Mouse (Mus musculus): ENCODE results near the gene Wdr4.

Wdr4 gene

DNA sequence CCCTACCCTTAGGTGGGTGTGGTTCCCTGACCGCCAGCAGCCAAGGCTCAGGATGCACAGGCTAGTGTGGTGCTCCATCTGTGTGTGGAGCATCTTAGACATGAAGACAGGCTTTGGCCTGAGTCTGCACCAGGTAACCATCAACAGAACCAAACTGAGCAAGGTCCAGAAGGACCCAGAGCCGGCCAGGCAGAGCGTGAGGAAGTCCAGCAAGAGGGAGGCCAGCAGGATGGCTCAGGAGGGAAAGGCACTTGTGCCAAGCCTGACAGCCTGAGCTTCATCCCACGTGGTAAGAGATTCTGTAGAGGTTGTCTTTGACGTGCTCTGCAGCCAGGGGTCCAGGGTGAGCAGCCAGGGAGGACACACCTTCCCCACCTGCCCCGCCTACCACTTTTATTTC lies 22.1 kb downstream of the Wdr4 start:
- no peak for DNase-seq (ENCODE audit: low read depth)

- DNase-seq (ENCODE audit: low read depth), result no peak
These were observed 24.8 kb downstream of the Wdr4 start for GRCm38 (mm10) chr17:31494989-31495388.

DNA sequence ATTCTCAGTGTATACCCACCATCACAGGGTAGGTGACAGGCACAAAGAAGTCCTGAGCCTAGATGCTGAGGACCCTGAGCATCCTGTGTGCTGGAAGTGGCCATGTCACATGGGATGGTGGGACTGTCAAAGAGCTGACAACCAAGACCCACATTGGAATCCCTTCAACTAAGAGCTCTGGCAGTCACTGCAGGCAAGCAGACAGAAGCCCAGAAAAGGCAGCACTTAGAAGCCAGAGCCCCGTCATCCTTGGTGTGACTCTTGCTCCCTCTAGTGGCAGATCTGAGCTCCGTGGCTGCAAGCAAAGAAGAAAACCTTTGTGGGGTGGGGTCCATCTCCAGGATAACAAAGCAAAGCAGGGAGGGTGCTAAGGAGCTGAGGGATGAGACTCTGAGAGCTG lies 27.4 kb downstream of the Wdr4 start:
- peak; percentile 85 for DNase-seq (ENCODE audit: low read depth)

DNA sequence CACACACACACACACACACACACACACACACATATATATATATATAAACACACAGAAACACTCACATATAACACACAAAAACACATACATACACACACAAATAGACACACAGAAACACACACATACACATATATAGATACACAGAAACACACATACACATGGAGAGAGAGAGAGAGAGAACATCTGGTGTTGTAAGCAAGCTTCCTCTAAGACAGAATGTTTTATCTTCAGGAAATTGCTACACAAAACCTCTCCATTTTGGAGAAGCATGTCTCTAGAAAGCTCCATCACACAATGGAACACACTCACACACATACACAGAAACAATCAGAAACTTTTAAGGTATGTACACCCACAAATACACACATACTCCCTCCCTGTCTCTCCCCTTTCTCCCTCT lies 28.4 kb downstream of the Wdr4 start:
- DNase-seq (ENCODE audit: low read depth), result no peak

- no peak for DNase-seq (ENCODE audit: low read depth)
These were observed 32.2 kb downstream of the Wdr4 start for GRCm38 (mm10) chr17:31487433-31488060.

DNA sequence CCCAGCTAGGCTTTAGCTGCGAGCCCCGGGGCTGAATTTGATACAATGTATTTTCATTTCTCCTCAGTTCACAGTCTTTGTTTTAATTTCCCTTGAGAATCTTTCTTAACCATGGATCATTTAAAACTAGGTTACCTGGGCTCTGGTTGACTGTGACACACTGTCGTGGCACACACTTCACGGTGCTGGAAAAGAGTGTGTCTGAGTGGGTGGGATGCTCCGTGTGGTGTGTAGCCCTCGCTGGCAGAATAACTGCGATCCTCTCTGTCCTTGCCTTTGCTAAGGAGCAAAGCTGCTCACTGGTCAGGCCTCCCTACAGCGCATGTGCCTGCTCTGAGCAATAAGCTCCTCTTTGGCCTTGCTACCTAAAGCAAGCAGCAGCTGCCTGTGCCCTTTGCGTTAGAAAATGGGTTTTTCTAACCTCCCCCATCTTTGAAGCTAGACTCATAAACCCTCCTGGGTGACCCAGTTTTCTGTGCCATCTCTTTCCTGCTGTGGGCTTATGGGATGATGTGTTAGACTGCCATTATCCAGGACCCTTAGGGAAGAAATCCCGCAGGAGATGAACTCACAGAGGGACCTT lies 33.1 kb downstream of the Wdr4 start:
- DNase-seq (ENCODE audit: low read depth), result no peak

DNA sequence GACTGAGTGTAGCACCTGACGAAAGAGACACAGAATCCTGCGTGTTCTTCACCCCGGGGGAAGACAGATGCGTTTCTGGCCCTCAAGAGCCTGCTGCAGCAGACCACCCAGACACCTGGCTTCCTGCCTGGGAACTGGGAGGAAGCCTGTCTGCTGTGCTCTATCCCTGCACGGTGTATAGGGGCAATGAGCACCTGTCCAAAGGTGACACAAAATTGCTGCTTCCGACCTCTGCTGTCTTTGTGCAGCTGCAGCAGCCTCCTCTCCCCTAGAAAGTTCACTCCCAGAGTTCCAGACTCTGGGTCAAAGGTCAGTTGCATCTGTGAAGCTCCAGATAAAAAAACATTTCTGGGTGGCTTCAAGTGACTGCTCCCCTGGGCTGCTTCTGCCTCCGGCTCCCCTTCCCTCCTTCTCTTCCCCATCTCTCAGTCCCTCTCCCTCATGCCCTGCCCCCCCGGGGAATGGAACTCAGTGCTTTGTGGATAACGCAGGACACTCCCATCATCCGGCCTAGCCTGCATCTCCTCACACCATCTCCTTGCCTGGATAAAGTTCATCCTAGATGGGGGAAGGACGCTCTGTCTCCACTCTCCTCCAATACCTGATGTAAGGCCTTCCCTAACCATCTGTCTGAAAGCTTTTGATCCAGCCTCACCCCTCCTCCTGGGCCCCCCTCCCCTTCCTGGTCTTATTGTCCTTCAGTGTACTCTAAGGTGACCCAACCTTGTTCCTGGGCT lies 40.5 kb downstream of the Wdr4 start:
- DNase-seq (ENCODE audit: low read depth), result no peak

- no peak for DNase-seq (ENCODE audit: low read depth)
These were observed 41.2 kb downstream of the Wdr4 start for GRCm38 (mm10) chr17:31478606-31479005.

DNA sequence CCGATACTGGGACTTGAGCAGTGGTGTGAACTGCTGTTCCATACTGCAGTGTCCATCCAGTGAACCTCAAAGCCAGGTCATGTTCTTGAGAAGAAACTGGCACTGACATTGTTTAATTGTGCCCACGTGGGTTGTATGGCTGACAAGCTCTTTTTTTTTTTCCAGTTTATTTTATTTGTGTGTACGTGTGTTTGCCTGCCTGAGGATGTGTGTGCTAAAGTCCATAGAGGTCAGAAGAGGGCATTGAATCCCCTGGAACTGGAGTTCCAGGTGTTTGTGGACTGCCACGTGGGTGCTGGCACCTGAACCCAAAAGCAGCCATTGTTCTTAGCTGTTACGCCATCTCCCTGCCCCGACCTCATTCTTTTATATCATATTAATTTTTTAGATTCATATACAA lies 45.4 kb downstream of the Wdr4 start:
- DNase-seq (ENCODE audit: low read depth), result no peak

DNA sequence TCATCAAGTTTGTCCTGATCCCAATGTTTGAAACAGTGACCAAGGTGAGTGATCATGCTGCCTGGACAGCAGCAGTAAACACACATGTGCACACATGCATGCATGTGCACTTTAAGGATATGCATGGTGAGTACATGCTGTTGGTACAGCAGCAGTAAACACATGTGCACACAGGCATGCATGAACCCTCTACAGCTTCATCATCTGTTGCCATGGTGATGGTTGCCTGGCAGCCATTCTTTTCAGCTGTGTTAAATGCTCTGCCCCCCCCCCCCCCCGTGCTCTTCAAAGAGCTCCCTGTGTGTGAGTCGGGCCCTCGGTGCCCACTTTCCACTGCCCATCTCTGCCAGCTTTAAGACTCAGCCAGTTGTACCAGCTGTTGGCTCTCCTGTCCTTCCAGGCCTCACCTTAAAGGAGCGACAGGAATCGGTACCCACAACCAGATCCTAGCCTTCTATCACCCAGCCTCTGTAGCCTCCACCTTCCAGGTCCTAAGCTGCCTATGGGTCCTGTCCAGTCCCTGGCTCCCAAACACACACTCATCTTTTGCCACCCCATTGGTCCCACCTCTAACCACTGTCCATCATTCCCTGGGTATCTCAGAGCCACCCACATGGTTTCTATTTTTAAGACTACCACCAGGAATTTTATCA lies 48.9 kb downstream of the Wdr4 start:
- DNase-seq (ENCODE audit: low read depth), result no peak

- no peak for DNase-seq (ENCODE audit: low read depth)
These were observed 51.3 kb downstream of the Wdr4 start for GRCm38 (mm10) chr17:31468496-31468895.

GRCm38 (mm10) chr17:31466854-31467253 lies 52.9 kb downstream of the Wdr4 start:
- peak; percentile 31 for DNase-seq (ENCODE audit: low read depth)

DNA sequence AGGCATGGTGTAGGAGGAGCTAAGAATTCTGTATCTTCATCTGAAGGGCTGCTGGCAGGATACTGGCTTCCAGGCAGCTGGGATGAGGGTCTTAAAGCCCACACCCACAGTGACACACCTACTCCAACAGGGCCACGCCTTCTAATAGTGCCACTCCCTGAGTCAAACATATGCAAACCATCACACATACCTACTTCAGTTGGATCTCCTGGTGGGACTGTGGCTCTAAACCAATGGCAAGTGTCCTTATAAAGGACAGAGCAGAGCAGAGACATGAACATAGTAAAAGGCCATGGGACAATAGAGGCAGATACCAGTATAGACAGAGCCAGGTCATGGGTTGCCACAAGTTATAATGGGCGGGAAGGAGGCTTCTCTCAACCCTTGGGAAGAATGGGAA lies 57.3 kb downstream of the Wdr4 start:
- DNase-seq (ENCODE audit: low read depth), result no peak

GRCm38 (mm10) chr17:31460416-31460815 lies 59.4 kb downstream of the Wdr4 start:
- no peak for DNase-seq (ENCODE audit: low read depth)

DNA sequence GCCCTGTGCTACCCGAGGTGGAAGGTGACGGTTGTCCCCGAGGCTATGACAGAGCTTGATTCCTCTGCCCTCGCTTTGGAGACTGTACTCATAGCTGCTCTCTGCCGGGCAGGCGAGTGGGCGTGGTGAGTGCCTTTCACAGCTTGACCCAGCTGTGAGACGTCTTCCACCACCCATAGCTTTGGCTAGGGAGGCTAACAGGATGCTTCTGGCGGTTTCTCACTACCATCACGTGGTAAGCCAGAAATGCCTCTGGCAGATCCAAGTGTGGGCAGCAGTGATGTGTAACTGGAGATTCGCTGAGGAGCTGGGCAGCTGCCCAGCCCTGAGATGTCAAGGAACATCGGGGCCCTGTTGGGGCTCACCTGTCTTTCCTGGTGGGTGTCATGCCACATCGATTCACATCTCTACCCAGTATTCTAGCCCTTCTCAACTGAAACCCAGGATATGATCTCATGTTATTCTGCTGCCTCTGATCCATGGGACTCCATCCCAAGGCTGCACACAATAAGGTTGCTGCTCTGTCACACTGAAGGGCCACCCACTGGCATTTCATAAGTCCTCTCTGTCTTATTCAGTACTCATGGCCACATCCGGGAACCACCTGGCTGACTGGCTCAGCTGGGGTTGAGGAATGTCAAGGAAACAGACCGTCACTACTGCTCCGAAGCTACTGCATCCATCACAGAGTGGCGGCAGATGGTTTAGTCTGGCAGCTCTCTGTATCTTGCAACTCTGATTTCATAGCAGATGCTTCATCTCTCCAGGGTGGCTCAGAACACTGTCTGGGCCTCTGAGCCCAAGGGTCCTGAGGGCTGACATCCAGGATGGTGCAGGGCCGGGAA lies 62.8 kb downstream of the Wdr4 start:
- no peak for DNase-seq (ENCODE audit: low read depth)

GRCm38 (mm10) chr17:31454056-31454455 lies 65.7 kb downstream of the Wdr4 start:
- DNase-seq (ENCODE audit: low read depth), result no peak

DNA sequence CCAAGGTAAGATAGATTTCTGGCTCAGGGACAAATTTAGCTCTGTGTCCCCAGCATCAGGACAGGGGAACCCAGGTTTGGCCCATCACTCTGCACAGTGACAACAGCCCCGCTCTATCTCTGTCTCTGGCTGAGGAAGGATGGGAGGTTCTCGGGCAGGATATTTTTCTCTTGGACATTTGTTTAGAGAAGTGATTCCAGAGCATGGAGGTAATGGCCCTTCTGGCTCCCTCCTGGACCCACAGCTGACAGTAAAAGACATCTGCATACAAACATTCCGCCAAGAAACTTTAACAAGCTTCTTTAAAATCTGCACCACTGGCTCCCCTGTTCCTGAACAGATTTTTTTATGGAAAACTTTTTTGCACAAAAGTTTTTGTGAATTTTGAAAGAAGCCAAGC lies 66.3 kb downstream of the Wdr4 start:
- no peak for DNase-seq (ENCODE audit: low read depth)

DNA sequence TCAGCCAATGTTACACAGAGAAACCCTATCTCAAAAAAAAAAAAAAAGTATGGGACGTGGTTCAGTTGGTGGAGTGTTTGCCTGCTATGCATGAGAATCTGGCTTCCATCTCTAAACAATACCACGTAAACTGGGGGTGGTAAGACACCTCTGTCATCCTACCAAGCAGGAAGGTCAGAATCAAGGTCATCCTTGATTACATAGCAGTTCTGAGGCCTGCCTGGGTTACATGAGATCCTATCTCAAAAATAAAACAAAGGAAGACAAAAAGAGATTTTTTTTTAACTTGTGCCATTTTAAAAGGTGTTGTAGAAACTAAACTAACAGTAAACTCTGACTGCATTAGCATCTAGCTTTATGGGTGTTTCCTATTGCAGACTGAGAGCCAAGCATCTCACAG lies 67.0 kb downstream of the Wdr4 start:
- DNase-seq (ENCODE audit: low read depth), result no peak

- no peak for DNase-seq (ENCODE audit: low read depth)
These were observed 68.5 kb downstream of the Wdr4 start for GRCm38 (mm10) chr17:31451179-31451708.

GRCm38 (mm10) chr17:31450206-31450605 lies 69.6 kb downstream of the Wdr4 start:
- no peak for DNase-seq (ENCODE audit: low read depth)

- peak; percentile 44 for DNase-seq (ENCODE audit: low read depth)
These were observed 71.3 kb downstream of the Wdr4 start for GRCm38 (mm10) chr17:31448519-31448918.

- DNase-seq (ENCODE audit: low read depth), result no peak
These were observed 72.0 kb downstream of the Wdr4 start for GRCm38 (mm10) chr17:31447766-31448165.
